Mouse (Mus musculus) megakaryocyte progenitor cell, adult 5-6 weeks (primary cell): ENCODE measurements around the gene Gbx1. TPM values are rescaled to one million over a fixed set of nuclear protein-coding genes. Genes with fewer than 3 reads are reported as not detected.

Experiments
- ATAC-seq: replicated peaks from 2 replicates; pipeline ENCODE4 v1.8.0; 2016; ENCODE audit warnings: mild to moderate bottlenecking, moderate TSS enrichment, inconsistent platforms; ENCODE audit not compliant: poor library complexity
- total RNA-seq, 2 experiments: library from RNA; stranded (forward) in 1 of 2; stranded (reverse) in 1 of 2; fragments of 157-497, 149-512 nt in 1 of 2; fragments of 200-1000 nt in 1 of 2; gene quantifications; 2 replicates each; pipeline versions ENCODE4 v1.2.3 to v1.2.4; 2015 to 2017

Gene Gbx1
- total RNA-seq, 2 experiments from 2014 or later: not detected

GRCm38 (mm10) chr5:24525360-24526189, 1.4 kb downstream of the Gbx1 start:
- no peak for ATAC-seq

- ATAC-seq: 0 out of 2 replicates have a peak, but pooled peaks have one; percentile 37
Observed at GRCm38 (mm10) chr5:24524522-24524921, 2.5 kb downstream of the Gbx1 start.

GRCm38 (mm10) chr5:24523806-24524205, 3.2 kb downstream of the Gbx1 start:
- ATAC-seq: no peak

- no peak for ATAC-seq
Observed at GRCm38 (mm10) chr5:24521366-24521765, 5.6 kb downstream of the Gbx1 start.

GRCm38 (mm10) chr5:24512271-24512670, 14.7 kb downstream of the Gbx1 start:
- no peak for ATAC-seq

- peak; percentile 61; the same call in 1 of the 2 replicates for ATAC-seq
Observed at GRCm38 (mm10) chr5:24510635-24511034, 16.4 kb downstream of the Gbx1 start.

- no peak for ATAC-seq
Observed at GRCm38 (mm10) chr5:24508406-24508805, 18.6 kb downstream of the Gbx1 start.

GRCm38 (mm10) chr5:24505513-24505912, 21.5 kb downstream of the Gbx1 start:
- ATAC-seq: peak; percentile 90

- ATAC-seq: no peak
Observed at GRCm38 (mm10) chr5:24502786-24503185, 24.2 kb downstream of the Gbx1 start.

GRCm38 (mm10) chr5:24500851-24501250, 26.2 kb downstream of the Gbx1 start:
- ATAC-seq: no peak

- ATAC-seq: no peak
Observed at GRCm38 (mm10) chr5:24499113-24499512, 27.9 kb downstream of the Gbx1 start.

GRCm38 (mm10) chr5:24497526-24497925, 29.5 kb downstream of the Gbx1 start:
- no peak for ATAC-seq

GRCm38 (mm10) chr5:24496756-24497155, 30.2 kb downstream of the Gbx1 start:
- ATAC-seq: no peak

- no peak for ATAC-seq
Observed at GRCm38 (mm10) chr5:24495019-24495418, 32.0 kb downstream of the Gbx1 start.

GRCm38 (mm10) chr5:24492546-24493285, 34.3 kb downstream of the Gbx1 start:
- no peak for ATAC-seq

- no peak for ATAC-seq
Observed at GRCm38 (mm10) chr5:24490413-24490920, 36.5 kb downstream of the Gbx1 start.

- ATAC-seq: no peak
Observed at GRCm38 (mm10) chr5:24486738-24487137, 40.3 kb downstream of the Gbx1 start.

GRCm38 (mm10) chr5:24486097-24486496, 40.9 kb downstream of the Gbx1 start:
- peak; percentile 72 for ATAC-seq

GRCm38 (mm10) chr5:24484963-24485362, 42.0 kb downstream of the Gbx1 start:
- no peak for ATAC-seq

GRCm38 (mm10) chr5:24483326-24483725, 43.7 kb downstream of the Gbx1 start:
- peak; percentile 86 for ATAC-seq

GRCm38 (mm10) chr5:24482247-24483079, 44.5 kb downstream of the Gbx1 start:
- no peak for ATAC-seq
